Mouse (Mus musculus) limb, embryonic 12.5 days (tissue): ENCODE measurements around the gene Cacnb4. TPM values are rescaled to one million over a fixed set of nuclear protein-coding genes. Genes with fewer than 3 reads are reported as not detected.

Experiments used
- ATAC-seq: fragments of 200-750 bp; cut with Nextera tagmentation; 2 replicates; pipeline ENCODE4 v1.8.0; 2017; ENCODE audit warnings: low read depth, moderate TSS enrichment; ENCODE audit not compliant: insufficient number of reproducible peaks, insufficient read depth, low FRiP score, low TSS enrichment
- H3K27ac ChIP-seq: fragments of 300-500 bp; sonication (generic); 2 replicates; pipeline ENCODE4 v1.5.1; 2016; ENCODE audit warnings: mild to moderate bottlenecking, moderate library complexity
- H3K27me3 ChIP-seq: fragments of 300-500 bp; sonication (generic); 2 replicates; pipeline ENCODE4 v1.6.1; 2016; ENCODE audit warnings: mild to moderate bottlenecking, moderate library complexity
- H3K36me3 ChIP-seq: fragments of 300-500 bp; sonication (generic); 2 replicates; pipeline ENCODE4 v1.6.1; 2016; ENCODE audit warnings: mild to moderate bottlenecking, moderate library complexity
- H3K4me1 ChIP-seq: fragments of 300-500 bp; sonication (generic); replicated peaks from 2 replicates; pipeline ENCODE4 v1.6.1; 2016
- H3K4me2 ChIP-seq: fragments of 300-500 bp; sonication (generic); 2 replicates; pipeline ENCODE4 v1.6.1; 2016; ENCODE audit warnings: mild to moderate bottlenecking, moderate library complexity
- H3K4me3 ChIP-seq: fragments of 300-500 bp; sonication (generic); replicated peaks from 2 replicates; pipeline ENCODE4 v1.5.1; 2016; ENCODE audit warnings: mild to moderate bottlenecking
- H3K9ac ChIP-seq: fragments of 300-500 bp; sonication (generic); replicated peaks from 2 replicates; pipeline ENCODE4 v1.6.1; 2016; ENCODE audit warnings: mild to moderate bottlenecking, moderate library complexity
- H3K9me3 ChIP-seq: fragments of 300-500 bp; sonication (generic); 2 replicates; pipeline ENCODE4 v1.6.1; 2016; ENCODE audit warnings: mild to moderate bottlenecking, moderate library complexity
- WGBS: fragments of 180-500 bp; shearing (Covaris S2); methylation state at CpG from one replicate; pipeline ENCODE4 v1.1.7; 2016; 5-methylcytosine and 5-hydroxymethylcytosine counted together
- polyA plus RNA-seq: library from polyadenylated mRNA; unstranded; fragments of >200 nt; fragmentation: Nextera tagmentation; extraction: Ambion mirVana; gene quantifications from 2 replicates; pipeline ENCODE4 v1.2.1, GENCODE M21; 2016

Gene Cacnb4
- polyA plus RNA-seq, 1 experiment from 2014 or later = 0.88 TPM

- Histone ChIP-seq H3K36me3 (no peaks in the 10 kb centered on the region), H3K4me3 (no peak overlapping the region), H3K4me1 (no peaks in the 10 kb centered on the region), H3K27ac (no peak overlapping the region), H3K9me3 (no peaks in the 10 kb centered on the region), H3K9ac (no peak overlapping the region), H3K27me3 (no peaks in the 10 kb centered on the region), H3K4me2 (no peak overlapping the region)
- no peak for ATAC-seq
- 92% methylated on average over 7 of the region's 7 CpGs for WGBS
These were observed 153.4 kb downstream of the Cacnb4 start for GRCm38 (mm10) chr2:52523056-52523715.

- Histone ChIP-seq H3K27ac (no peak overlapping the region), H3K27me3 (no peaks in the 10 kb centered on the region), H3K4me1 (no peaks in the 10 kb centered on the region; the same call in 1 of the 2 replicates), H3K4me2 (no peak overlapping the region), H3K36me3 (no peaks in the 10 kb centered on the region), H3K4me3 (no peak overlapping the region), H3K9ac (no peak overlapping the region), H3K9me3 (no peaks in the 10 kb centered on the region)
- 93% methylated on average over 1 of the region's 1 CpGs for WGBS
- no peak for ATAC-seq
These were observed 155.6 kb downstream of the Cacnb4 start for GRCm38 (mm10) chr2:52521012-52521411.

- H3K27ac ChIP-seq = no peak overlapping the region
- no peaks in the 10 kb centered on the region for H3K9me3 ChIP-seq
- H3K4me2 ChIP-seq = no peak overlapping the region
- no peaks in the 10 kb centered on the region for H3K36me3 ChIP-seq
- ATAC-seq = no peak
- H3K27me3 ChIP-seq = no peaks in the 10 kb centered on the region
- 94% methylated on average over 4 of the region's 4 CpGs for WGBS
- peaks cover 5% of the 10 kb centered on the region for H3K4me1 ChIP-seq
- H3K9ac ChIP-seq = no peak overlapping the region
- H3K4me3 ChIP-seq = no peak overlapping the region
These were observed 157.9 kb downstream of the Cacnb4 start for GRCm38 (mm10) chr2:52518740-52519139.

- WGBS = 57% methylated on average over 3 of the region's 3 CpGs
- no peaks in the 10 kb centered on the region for H3K36me3 ChIP-seq
- H3K9me3 ChIP-seq = no peaks in the 10 kb centered on the region
- H3K4me3 ChIP-seq = no peak overlapping the region
- no peak overlapping the region for H3K27ac ChIP-seq
- H3K9ac ChIP-seq = no peak overlapping the region
- no peaks in the 10 kb centered on the region for H3K27me3 ChIP-seq
- no peak for ATAC-seq
- H3K4me2 ChIP-seq = no peak overlapping the region
- peaks cover 5% of the 10 kb centered on the region for H3K4me1 ChIP-seq
These were observed 160.1 kb downstream of the Cacnb4 start for GRCm38 (mm10) chr2:52516534-52516933.

- Histone ChIP-seq H3K27ac (no peak overlapping the region), H3K9me3 (no peaks in the 10 kb centered on the region), H3K4me1 (peaks cover 5% of the 10 kb centered on the region), H3K4me2 (no peak overlapping the region), H3K9ac (no peak overlapping the region), H3K36me3 (no peaks in the 10 kb centered on the region), H3K4me3 (no peak overlapping the region), H3K27me3 (no peaks in the 10 kb centered on the region)
- WGBS = 72% methylated on average over 3 of the region's 3 CpGs
- ATAC-seq = no peak
These were observed 163.7 kb downstream of the Cacnb4 start for GRCm38 (mm10) chr2:52512865-52513388.

- Histone ChIP-seq H3K27ac (no peak overlapping the region), H3K9me3 (no peaks in the 10 kb centered on the region), H3K9ac (no peak overlapping the region), H3K4me3 (no peak overlapping the region), H3K27me3 (no peaks in the 10 kb centered on the region), H3K36me3 (no peaks in the 10 kb centered on the region), H3K4me1 (peaks cover 5% of the 10 kb centered on the region), H3K4me2 (no peak overlapping the region)
- ATAC-seq = no peak
- 68% methylated on average over 3 of the region's 3 CpGs for WGBS
These were observed 164.4 kb downstream of the Cacnb4 start for GRCm38 (mm10) chr2:52512206-52512605.

GRCm38 (mm10) chr2:52511799-52512198 lies 164.8 kb downstream of the Cacnb4 start:
- H3K4me3 ChIP-seq = no peak overlapping the region
- no peaks in the 10 kb centered on the region for H3K27me3 ChIP-seq
- WGBS = 52% methylated on average over 13 of the region's 13 CpGs
- no peaks in the 10 kb centered on the region for H3K9me3 ChIP-seq
- no peak overlapping the region for H3K27ac ChIP-seq
- H3K9ac ChIP-seq = no peak overlapping the region
- no peak overlapping the region for H3K4me2 ChIP-seq
- no peak for ATAC-seq
- peaks cover 5% of the 10 kb centered on the region for H3K4me1 ChIP-seq
- H3K36me3 ChIP-seq = no peaks in the 10 kb centered on the region

- no peaks in the 10 kb centered on the region for H3K27me3 ChIP-seq
- H3K27ac ChIP-seq = no peak overlapping the region
- H3K4me3 ChIP-seq = no peak overlapping the region
- ATAC-seq = no peak
- 78% methylated on average over 19 of the region's 19 CpGs for WGBS
- no peaks in the 10 kb centered on the region for H3K36me3 ChIP-seq
- no peak overlapping the region for H3K9ac ChIP-seq
- peaks cover 5% of the 10 kb centered on the region; the same call in 1 of the 2 replicates for H3K4me1 ChIP-seq
- H3K4me2 ChIP-seq = no peak overlapping the region
- H3K9me3 ChIP-seq = no peaks in the 10 kb centered on the region
These were observed 166.7 kb downstream of the Cacnb4 start for GRCm38 (mm10) chr2:52509779-52510500.

GRCm38 (mm10) chr2:52505164-52505563 lies 171.5 kb downstream of the Cacnb4 start:
- H3K9ac ChIP-seq = no peak overlapping the region
- no peaks in the 10 kb centered on the region for H3K4me1 ChIP-seq
- H3K9me3 ChIP-seq = no peaks in the 10 kb centered on the region
- H3K27me3 ChIP-seq = no peaks in the 10 kb centered on the region
- no peak overlapping the region for H3K4me3 ChIP-seq
- no peak overlapping the region for H3K27ac ChIP-seq
- 77% methylated on average over 2 of the region's 2 CpGs for WGBS
- ATAC-seq = no peak
- H3K4me2 ChIP-seq = no peak overlapping the region
- no peaks in the 10 kb centered on the region for H3K36me3 ChIP-seq

GRCm38 (mm10) chr2:52504762-52505161 lies 171.9 kb downstream of the Cacnb4 start:
- no peak overlapping the region for H3K4me3 ChIP-seq
- WGBS = 83% methylated on average over 3 of the region's 3 CpGs
- H3K27ac ChIP-seq = no peak overlapping the region
- H3K36me3 ChIP-seq = no peaks in the 10 kb centered on the region
- H3K9ac ChIP-seq = no peak overlapping the region
- H3K9me3 ChIP-seq = no peaks in the 10 kb centered on the region
- H3K4me1 ChIP-seq = no peaks in the 10 kb centered on the region
- no peak overlapping the region for H3K4me2 ChIP-seq
- no peaks in the 10 kb centered on the region for H3K27me3 ChIP-seq
- no peak for ATAC-seq

GRCm38 (mm10) chr2:52499849-52500262 lies 176.8 kb downstream of the Cacnb4 start:
- WGBS = 72% methylated on average over 6 of the region's 6 CpGs
- Histone ChIP-seq H3K9ac (no peak overlapping the region), H3K27ac (no peak overlapping the region)

More at GRCm38 (mm10) chr2:52499849-52500262, 176.8 kb downstream of the Cacnb4 start:
- Histone ChIP-seq H3K4me2 (no peak overlapping the region), H3K27me3 (no peaks in the 10 kb centered on the region), H3K9me3 (no peaks in the 10 kb centered on the region), H3K4me3 (no peak overlapping the region), H3K4me1 (no peaks in the 10 kb centered on the region; the same call in 1 of the 2 replicates), H3K36me3 (no peaks in the 10 kb centered on the region)
- no peak for ATAC-seq
